Mouse (Mus musculus): ENCODE data around the gene Bves.
A peak's percentile ranks its signal among the peaks of the same experiment; 100 is the strongest.

Bves gene

DNA sequence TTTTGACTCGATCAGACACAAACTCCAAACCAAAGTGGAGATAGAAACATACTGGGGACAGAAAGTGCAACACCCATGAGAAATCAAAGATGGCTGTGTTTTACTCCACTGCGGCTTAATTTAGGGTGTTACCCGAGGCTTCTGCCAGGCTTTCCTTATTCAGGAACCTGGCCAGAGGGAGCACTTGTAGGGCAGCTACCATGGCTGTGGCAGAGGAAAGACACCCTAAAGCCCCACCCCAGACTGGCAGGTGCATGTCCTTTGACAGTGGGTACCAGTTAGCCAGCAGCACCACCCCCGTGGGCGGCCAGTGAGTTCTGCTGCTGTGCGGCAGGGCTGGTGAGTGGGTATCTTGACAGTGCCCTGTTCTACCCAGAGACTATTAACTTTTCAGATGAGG is 20.5 kb downstream of the Bves start:
- DNase-seq = no peak

DNA sequence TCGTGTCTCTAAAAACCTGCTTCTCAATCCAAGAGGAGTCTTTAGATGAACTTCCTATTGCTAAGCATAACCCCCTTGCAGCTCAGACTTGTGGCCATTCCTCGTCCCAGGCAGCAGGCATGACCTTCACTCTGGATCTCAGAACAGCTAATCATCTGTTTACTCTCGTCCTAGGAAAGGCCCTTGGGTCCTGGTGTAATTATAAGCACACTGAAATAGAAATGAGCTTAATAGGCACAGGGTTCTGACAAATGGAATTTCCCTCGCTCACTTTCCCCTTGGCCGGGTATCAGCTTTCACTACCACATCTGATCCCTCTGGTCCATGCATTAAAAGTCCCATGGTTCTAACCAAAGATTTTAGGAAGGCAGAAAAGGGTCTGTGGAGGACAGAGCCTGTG is 27.8 kb downstream of the Bves start:
- DNase-seq = no peak

DNA sequence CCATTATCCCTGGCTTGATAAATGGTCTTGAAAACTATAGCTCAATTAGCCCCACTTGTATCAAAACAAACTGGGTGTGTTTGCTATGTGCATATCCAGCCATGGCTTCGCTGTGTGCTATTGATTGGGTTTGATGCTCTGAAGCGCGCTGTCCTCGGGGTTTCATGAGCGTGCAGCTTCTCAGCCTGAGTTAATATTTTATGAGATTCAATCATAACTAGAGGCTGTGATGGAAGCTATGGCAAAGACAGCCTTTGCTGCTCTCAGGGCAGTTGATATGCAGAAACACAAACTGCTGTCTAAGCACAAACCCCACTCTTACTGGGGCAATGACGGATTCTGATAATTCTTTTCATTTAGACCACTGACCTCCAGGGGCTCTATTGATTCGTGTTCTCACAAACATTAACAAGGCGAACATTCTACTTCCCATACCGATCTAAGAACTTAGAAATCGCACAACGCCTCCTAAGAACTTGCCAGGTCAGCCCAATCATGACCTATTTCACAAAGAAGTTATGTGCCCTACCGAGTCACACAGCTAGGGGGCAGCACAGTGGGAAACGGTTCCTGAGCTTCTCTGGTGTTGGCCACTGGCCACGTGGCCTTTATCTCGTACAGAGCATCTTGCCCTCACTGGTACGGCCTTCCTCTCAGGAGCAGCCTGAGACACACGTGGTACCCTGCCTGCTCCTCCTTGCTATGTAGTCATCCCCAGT is 31.6 kb downstream of the Bves start:
- DNase-seq = no peak

DNA sequence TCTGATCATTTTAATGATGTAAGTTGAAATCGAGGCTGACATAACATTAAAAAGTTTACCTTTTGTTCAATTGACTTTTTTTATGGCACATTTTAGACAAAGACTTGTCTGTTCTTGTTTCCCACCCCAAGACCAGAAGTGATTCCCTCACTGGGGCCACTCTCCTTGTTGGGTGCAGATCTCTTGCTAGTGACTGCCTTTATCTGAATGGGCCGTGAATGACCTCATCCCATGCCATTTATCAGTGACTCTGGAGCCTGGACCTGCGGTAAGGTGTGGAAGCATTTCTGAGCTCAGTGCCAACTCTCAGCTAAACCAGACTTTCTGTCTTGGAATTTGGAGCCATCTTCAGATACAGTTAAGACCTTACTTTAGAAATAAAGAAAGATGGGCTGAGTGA is 34.1 kb downstream of the Bves start:
- no peak for DNase-seq

DNA sequence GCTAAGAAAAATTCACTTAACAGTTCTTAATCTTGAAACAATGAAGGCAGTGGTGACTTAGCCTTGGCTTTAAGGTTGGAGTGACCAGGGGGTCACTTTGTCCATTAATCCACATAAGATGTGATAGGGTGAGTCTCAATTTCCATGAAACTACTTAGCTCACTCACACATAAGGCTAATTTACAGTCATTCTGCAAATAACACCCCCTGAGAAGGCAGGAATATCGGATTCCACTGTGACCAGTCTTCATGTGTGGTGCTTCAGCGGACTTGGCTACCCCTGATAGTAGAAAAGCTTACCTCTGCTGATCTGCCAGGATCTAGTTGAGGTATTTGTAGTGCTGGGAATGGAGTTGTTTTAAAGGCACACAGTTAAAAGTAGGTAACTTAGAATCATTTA is 35.0 kb downstream of the Bves start:
- no peak for DNase-seq

DNA sequence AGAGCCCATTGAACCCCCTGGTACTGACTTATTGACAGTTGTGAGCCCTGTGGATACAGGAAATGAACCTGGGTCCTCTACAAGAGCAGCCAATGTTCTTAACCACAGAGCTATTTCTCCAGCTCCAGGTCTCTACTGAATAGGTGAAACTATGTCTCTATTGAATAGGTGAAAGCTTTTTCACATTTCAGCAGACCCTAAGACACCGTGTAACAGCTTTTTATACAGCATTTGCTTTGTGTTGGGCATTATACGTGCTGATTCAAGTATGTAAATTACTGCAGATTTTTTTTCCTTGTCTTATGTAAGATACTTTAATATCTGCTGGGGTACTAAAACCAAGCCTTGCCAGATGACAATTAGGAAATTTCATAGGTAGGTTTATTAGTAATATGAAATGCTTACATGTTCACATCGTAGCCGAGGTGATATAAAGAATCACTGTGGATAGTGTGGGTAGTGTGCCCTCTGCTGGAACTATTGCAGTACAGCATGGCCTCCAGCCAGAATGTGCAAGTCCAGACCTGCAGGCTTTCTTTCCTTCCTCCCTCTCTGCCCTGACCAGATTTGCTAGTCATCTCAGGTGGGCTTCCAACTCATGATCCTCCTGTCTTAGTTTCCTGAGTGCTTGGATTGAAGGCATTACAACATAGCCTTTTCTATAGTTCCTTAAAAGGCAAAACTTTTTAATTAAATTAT is 37.6 kb downstream of the Bves start:
- peak; percentile 55 to 76 for DNase-seq

DNA sequence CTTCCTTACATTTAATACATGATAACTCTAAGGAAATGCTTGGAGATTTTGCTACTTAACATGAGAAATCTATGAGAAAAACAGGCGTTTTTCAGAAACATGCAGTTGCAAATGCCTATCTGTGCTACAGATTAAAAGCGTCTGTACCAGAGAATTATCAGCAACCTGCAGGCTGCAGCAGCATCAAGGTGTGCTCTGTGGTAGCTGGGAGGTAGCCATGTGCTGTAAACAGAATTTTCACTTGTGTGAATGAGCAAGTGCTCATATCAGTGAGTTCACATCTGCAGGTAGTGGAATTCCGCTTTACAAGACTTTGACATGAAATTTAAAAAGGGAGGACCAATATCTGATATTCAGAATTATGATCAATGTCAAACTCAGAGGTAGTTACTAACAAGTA is 42.7 kb downstream of the Bves start:
- no peak for DNase-seq

DNA sequence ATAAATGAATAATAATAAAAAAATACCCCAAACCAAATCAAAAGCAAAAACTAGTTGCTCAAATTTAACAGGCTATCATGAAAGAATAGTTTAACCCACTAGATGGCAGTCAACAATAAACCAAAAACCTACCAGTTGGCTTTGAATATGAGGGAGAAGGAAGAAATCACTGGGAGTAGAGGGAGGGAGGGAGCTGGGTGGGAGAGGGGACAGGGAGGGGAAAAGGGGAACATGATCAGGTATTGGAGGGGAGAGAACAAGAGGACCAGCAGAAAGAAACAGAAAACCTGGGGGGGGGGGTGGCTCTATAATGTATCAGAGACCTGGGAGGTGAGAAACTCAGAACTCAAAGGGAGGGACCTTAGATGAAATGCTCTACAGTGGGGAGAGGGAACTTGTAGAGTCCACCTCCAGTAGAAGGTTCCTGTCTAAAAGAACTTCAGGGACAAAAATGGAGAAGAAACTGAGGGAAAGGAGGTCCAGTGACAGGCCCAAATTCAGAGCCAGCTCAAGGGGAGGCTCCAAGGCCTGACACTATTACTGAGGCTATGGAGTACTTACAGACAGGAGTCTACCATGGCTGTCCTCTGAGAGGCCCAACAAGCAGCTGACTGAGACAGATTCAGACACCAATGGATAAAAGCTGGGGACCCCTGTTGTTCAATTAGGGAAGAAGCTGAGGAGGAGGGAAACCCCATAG is 46.5 kb downstream of the Bves start:
- no peak for DNase-seq

DNA sequence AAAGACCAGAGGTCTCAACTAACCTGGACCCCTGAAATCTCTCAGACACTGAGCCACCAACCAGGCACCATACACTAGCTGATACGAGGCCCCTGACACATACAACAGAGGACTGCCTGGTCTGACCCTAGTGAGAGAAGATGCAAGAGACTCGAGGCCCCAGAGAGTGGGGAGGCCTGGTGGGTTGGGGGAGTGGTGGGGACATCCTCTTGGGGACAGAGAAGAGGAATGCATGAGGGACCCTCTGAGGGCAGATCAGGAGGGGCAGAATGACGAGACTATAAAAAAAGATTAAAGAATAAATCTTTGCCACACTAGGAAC is 47.0 kb downstream of the Bves start:
- no peak for DNase-seq

DNA sequence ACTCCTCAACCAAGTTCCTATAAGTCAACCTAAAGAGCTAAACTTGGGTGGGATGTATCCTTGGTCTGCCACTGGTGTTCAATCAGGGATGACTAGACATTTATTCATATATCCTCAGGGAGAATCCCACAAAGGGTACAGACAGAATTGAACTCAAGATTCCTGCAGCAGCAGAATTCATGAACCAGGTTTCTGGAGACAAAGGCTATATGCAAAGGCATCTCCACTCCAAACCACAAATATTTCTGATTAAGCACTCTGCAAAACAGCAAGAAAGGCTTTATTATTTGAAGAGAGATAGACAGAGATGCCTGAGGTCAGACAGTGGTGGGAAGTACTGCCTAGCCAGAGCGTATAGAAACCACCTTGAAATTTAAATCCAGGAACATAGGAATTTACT is 62.6 kb downstream of the Bves start:
- no peak for DNase-seq

DNA sequence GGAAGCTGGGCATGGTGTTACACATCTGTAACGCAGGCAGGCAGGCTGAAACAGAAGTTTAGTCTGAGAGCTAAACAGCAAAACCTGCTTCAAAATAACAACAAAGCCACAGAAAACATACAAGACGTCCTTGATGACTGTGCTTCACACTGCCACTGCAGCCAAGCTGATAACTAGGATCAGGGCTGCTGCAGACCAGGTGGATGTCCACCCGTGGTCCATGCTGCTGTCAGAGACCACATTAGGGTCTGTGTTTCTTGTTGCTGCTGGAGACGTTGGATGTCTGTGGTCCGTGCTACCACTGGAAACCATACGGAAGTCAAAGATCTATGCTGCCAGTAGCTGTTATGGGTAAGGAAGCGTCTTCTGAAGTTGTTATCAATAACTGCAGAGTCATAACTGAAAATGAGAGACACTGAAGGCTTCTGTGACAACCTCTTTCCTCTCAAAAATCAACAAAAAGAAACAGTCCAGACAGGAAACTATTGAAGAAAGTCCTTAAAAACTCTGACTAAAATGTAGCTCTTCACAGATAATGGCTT is 64.2 kb downstream of the Bves start:
- DNase-seq = no peak

DNA sequence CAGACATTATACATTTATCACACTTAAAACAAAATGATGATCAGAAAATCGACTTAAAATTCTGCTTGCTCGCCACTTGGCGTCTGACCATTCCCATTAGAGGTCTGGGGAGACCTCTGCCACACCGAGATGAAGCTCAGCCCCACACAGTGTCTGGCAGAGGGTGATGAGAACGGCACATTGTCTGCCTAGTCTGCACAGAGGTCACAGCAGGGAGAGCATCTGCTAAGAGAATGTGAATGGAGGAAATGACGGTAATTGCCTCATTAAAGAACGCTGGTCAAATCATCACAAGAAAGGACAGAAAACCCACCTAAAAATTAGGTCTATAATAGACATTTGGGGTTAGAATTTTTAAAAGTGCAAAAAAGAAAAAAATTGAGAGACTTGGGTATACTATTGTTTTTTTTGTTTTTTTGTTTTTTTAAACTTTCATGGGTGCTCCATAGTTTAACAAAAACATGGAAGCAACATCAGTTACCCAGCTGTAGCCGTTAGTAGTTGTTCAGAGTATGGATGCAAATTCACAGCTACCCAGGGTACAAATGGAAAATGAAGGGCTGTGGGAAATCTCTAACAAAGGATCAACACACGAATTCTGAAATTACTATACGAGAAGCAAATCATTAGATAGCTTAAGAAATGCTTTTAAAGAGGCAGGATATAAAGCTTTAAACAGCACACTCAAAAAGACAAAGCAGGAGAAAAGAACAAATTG is 75.2 kb downstream of the Bves start:
- DNase-seq = peak in 1 of 2 experiments; percentile 3

DNA sequence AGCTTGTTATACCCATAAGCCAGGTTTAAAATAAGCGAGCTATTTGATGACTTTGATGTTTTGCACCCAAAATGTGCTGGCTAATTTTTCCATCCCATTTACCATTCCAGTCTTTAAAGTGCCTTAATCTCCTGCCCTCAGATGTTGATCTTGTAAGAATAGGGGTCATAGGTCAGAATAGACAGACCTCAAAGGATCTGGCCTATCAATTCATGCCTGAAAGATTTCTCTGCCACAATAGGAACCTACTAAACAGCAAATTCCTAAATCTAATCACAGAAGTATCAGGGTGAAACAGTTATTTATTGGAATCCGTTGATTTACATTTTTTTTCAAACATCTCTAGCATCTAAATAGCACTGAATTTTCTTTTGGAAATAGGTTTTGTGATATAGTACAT is 76.2 kb downstream of the Bves start:
- no peak for DNase-seq

DNA sequence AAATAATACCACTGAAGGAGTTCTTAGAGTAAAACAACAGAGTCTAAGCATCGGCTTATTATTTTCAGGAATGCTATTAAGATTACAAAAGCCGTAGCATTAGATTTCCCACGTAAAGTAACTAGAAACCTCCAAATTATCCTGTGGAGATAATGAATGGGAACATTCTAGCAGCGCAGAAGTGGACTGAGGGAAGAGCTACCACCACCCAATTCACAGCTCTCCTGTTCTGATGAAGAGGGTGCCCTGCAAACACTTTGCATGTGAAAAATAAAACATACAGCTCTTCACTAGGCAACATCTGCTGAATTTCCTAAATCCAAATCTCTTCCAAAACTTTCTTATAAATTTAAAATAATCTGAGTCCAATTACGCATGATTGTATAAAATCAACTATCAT is 76.6 kb downstream of the Bves start:
- DNase-seq = no peak

Measured in cerebellum, postnatal 25 days (tissue).